Comparison of ENCODE assay signal across 14 mouse cellular contexts in the genomic region with DNA sequence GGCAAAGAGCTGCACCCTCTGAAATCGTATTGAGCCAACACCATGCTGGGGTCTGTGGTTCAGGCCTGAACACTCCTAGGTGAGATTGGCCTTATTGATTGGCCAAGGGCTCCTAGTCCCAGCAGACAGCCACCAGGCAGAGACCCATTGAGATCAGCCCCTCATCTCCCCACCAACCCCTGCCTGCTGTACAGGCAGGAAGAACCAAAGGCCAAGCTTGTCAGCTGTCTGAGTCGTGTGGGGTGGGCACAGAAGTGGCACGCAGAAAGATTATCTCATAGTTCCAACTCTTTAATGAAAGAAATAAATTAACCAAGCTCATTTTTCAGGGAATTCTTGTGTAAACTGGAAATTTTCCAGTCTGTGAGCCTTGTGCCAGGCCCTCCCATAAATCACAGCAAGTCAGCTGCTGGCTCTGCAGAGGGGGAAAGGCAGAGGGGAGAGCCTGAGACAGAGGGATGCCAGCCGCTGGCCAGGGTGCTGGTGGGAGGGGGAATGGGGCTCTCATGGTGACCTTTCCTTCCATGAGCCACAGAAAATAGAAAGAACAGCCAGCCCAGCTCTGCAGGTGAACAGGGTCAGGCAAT.
DNase-seq lines count a peak whose midpoint lies in the region; ATAC-seq and TF ChIP-seq lines count a peak whose summit lies in the region.
"Had no signal": no experiment of that assay in that cellular context is flagged by ENCODE, and none has a peak within 500 bp of the region (broad histone marks: within the 10 kb centered on the region; RNA-seq: fewer than 3 reads in every experiment).

No protein-coding gene starts in this region.

- H3K27me3 ChIP-seq in kidney, postnatal 0 days (ENCODE audit: insufficient read depth, low read length), result no peaks in the 10 kb centered on the region
- H3K27me3 ChIP-seq: embryonic facial prominence, embryonic 13.5 days; lung, embryonic 15.5 days; midbrain, embryonic 13.5 days had no signal

- peak; percentile 7 for DNase-seq in kidney, adult 11 months
- DNase-seq in kidney, adult 18-20 months, result no peak
- peak; percentile 21 for DNase-seq in adrenal gland, adult 8-10 months
- peak; percentile 42 to 46 for DNase-seq in adrenal gland, postnatal 36 days
- peak; percentile 55 for DNase-seq in kidney, postnatal 0 days (ENCODE audit: low spot score)
- no peak for DNase-seq in natural killer cell, adult 2 months (ENCODE audit: low spot score in 2 of 2)
- no peak for DNase-seq in layer of hippocampus, postnatal 25 days (ENCODE audit: extremely low spot score in 1 of 2, low spot score in 1 of 2)
- DNase-seq in left cerebral cortex, adult 9 months (ENCODE audit: low spot score in 2 of 2), result no peak
- DNase-seq: cerebellum, postnatal 25 days; heart, adult 18-20 months had no signal

- no peak overlapping the region for H3K4me2 ChIP-seq in kidney, postnatal 0 days (ENCODE audit: low read length)
- H3K4me2 ChIP-seq: embryonic facial prominence, embryonic 13.5 days; lung, embryonic 15.5 days; midbrain, embryonic 13.5 days had no signal

- no peak overlapping the region for H3K9ac ChIP-seq in kidney, postnatal 0 days (ENCODE audit: low read depth, low read length)
- H3K9ac ChIP-seq: embryonic facial prominence, embryonic 13.5 days; lung, embryonic 15.5 days; midbrain, embryonic 13.5 days had no signal

- ATAC-seq in kidney, postnatal 0 days (replicated peaks; ENCODE audit: low FRiP score, low read depth), result no peak
- ATAC-seq: intestine, postnatal 0 days; midbrain, embryonic 13.5 days had no signal

- no peaks in the 10 kb centered on the region for H3K36me3 ChIP-seq in kidney, postnatal 0 days (ENCODE audit: insufficient read depth, low read length)
- H3K36me3 ChIP-seq: embryonic facial prominence, embryonic 13.5 days; lung, embryonic 15.5 days; midbrain, embryonic 13.5 days had no signal

- no peak overlapping the region for H3K27ac ChIP-seq in kidney, postnatal 0 days
- H3K27ac ChIP-seq: embryonic facial prominence, embryonic 13.5 days; lung, embryonic 15.5 days; midbrain, embryonic 13.5 days had no signal

- no peaks in the 10 kb centered on the region for H3K4me1 ChIP-seq in kidney, postnatal 0 days (replicated peaks; ENCODE audit: insufficient read depth, low read length)
- H3K4me1 ChIP-seq: embryonic facial prominence, embryonic 13.5 days; lung, embryonic 15.5 days had no signal

- H3K4me3 ChIP-seq in kidney, postnatal 0 days (replicated peaks; ENCODE audit: low read depth, low read length), result no peak overlapping the region
- H3K4me3 ChIP-seq: embryonic facial prominence, embryonic 13.5 days; lung, embryonic 15.5 days; midbrain, embryonic 13.5 days had no signal

- 39% methylated on average over 4 of the region's 4 CpGs for WGBS in kidney, postnatal 0 days

- no peak for TF ChIP-seq CTCF in kidney, postnatal 0 days (IDR thresholded peaks at IDR 0.05; ENCODE audit: low read depth)

- H3K9me3 ChIP-seq in kidney, postnatal 0 days (replicated peaks; ENCODE audit: low read length), result no peaks in the 10 kb centered on the region
- H3K9me3 ChIP-seq: embryonic facial prominence, embryonic 13.5 days; lung, embryonic 15.5 days; midbrain, embryonic 13.5 days had no signal

Comparison
In these comparisons a context has a peak if more than half of its experiments do, and no peak if none do; other contexts are left out.
1. DNase-seq: peak in kidney, adult 11 months (single experiment), adrenal gland, adult 8-10 months (single experiment), adrenal gland, postnatal 36 days (2 of 2) and kidney, postnatal 0 days (single experiment); none in kidney, adult 18-20 months (single experiment), natural killer cell, adult 2 months (0 of 2), layer of hippocampus, postnatal 25 days (0 of 2) and left cerebral cortex, adult 9 months (0 of 2).